Mouse (Mus musculus) left cerebral cortex, postnatal 25 days (tissue): ENCODE results near the gene Amigo1. TPM values are rescaled to one million over a fixed set of nuclear protein-coding genes. Genes with fewer than 3 reads are reported as not detected.

Experiments
- DNase-seq, 2 experiments: peaks; one replicate each; pipeline ENCODE4 v3.0.0; 2022; ENCODE audit warnings: low spot score in 2 of 2, mixed read lengths in 1 of 2
- intact Hi-C: fragments of 180-260 bp; cut with DNase I; formaldehyde crosslinking; loops from one replicate; pipeline ENCODE4 v1.15.1; 2025
- total RNA-seq, 2 experiments: library from RNA; stranded (reverse); gene quantifications; 2 replicates each; pipeline ENCODE4 v1.2.3; 2021

Gene Amigo1
- total RNA-seq, 2 experiments from 2014 or later, result 68.7 to 72.9 TPM

DNA sequence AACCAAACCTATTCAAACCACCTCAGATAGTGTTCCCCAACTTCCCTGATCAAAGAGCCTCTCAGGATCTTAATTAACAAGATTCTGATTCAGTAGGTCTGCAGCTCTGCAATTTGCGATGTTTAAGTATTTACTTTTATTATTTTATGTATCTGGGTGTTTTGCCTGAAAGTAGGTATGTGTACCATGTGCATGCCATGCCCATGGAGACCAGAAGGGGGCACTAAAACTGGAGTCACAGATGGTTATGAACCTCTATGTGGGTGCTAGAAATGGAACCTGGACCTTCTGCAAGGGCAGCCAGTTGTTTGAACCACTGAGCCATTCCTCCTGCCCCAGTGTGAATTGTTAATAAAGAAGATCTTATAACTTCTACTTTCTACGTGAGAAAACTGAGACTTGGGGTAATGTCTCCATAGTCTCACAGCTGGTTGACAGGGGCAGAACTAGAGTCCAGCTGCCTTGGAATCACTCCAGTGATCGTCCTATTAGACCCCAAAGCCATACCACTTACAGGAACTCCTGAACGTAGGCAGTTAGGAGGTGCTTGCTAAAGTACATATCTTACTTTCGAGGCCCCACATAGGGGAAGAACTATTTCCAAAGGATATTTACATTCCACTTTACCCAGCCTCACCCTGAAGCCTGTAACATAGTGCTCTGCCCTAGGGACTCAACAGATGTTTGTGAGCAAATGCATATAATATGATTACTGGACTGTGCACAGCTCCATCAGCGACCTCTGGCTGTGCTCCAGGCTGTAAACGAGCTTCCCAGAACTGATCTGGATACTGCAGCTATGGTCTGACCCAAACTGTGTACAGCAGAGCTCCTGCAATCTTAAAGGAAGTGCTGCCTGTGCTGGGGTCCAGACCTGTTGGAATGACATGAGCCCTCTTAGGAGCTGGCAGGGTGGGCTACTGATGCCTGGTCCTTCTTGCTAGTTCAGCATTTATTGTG lies 7.1 kb upstream of the Amigo1 start:
- DNase-seq, result no peak
- intact Hi-C loops, result no loop called here

DNA sequence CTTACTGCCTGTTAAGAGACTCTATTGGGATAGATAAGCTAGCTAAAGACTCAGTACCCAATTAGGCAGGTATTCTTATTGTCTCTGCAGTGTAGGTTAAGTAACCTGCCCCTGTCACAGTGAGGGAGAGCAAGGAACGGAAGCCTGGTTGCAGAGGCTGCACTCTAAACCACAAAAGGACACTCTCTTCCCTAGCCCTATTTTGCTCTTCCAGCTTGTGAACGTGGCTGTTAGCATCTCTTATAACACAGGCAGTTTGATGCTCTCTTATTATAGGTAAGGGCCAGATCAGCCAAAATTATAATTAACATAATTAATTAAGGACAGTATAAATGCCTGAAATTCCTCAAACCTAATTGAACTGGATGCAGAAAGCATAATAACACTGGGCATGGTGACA lies 5.6 kb upstream of the Amigo1 start:
- intact Hi-C loops, result no loop called here
- no peak for DNase-seq

DNA sequence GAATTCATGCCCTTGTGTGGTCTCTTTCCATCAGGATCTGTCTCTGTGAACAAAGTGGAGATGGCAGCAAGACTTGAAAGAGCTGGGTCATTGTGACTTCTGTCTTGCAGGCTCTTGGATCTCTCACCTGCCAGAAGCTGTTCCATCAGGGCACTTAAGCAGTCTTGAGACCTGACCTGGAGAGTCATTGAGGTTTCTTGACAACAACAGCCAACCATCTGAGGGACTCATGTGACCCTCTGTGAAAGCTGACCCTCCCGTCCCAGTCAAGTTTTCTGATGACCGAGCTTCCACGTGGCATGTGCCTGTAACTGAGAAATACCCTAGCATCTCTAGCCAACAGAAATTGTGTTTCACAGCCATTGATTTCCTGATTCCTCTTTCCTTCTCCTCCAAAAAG lies 1.4 kb upstream of the Amigo1 start:
- intact Hi-C loops, result no loop called here
- no peak for DNase-seq

DNA sequence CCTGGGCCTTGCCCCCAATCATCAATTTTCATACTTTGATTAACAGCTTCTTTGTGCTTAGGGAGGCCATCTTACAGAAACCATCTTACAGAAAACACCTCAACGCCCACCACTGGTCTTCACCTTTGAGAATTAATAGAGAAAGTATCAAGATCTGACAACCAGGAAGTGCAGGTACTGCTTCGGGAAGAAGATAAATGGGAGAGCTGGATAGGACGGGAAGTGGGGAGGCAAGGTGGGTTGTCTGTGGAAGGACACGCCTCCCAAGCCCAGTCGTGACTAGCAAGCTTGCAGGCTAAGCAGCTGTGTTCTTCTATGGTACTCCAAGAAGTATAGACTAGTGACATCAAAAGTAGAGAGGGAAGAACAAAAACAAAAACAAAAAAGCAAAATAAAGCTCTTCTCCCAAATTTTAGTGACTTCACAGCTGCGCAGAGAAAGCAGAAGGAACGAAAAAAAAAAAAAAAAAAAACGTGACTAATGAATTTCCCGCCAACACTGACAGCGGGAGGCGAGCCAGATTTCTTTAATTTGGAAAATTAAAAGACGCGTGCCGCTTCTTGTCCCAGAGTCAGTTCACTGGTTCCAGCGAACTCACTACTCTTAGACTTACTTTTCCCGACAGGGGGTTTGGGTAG lies 556 bp upstream of the Amigo1 start:
- no peak for DNase-seq
- intact Hi-C loops, result no loop called here

DNA sequence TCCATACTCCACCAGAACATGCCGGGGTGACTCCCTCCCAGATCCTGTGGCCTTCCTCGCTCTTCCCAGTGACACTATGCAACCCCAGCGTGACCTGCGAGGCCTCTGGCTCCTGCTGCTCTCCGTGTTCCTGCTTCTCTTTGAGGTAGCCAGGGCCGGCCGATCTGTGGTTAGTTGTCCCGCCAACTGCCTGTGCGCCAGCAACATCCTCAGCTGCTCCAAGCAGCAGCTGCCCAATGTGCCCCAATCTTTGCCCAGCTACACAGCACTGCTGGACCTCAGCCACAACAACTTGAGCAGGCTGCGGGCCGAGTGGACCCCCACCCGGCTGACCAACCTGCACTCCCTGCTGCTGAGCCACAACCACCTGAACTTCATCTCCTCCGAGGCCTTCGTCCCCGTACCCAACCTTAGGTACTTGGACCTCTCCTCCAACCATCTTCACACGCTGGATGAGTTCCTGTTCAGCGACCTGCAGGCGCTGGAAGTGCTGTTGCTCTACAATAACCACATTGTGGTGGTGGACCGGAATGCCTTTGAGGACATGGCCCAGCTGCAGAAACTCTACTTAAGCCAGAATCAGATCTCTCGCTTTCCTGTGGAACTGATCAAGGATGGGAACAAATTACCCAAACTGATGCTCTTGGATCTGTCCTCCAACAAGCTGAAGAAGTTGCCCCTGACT lies 1.1 kb downstream of the Amigo1 start:
- no peak for DNase-seq
- intact Hi-C loops, result no loop called here

DNA sequence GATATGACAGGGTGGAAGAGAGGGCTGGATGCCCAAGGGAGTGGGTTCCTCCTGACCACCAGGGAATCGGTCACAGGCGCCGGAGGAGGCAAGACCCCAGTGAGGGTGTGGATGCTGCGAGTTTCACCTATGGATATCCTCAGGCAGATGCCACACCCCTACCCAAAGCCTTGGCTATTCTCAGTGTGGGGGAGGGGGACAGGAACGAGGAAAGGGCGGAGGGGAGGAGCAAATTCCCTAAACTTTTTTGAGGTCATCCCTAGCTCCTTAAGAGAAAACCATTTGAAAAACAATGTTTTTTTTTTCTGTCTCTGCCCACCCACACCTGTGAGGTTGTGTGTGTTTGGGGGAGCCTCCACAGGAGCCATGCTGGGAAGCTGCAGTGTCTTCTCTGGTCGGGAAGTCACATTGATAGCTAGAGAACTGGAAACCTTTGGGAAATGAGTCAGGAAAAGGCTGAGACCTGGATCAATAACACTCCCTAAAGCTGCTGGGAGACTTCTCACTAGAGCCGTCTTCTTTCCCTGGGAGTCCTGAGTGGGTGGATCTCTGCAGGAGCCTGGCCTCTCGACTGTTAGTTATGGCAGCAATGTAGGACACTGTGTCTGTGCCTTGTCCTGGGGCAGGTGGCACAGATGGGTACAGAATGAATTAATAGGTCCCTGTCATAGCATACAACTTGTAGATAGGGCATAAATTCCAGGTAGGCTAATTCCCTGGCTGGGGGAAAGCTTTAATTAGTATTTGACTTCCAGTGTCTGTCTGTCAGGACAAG lies 2.8 kb downstream of the Amigo1 start:
- no peak for DNase-seq
- intact Hi-C loops, result no loop called here

DNA sequence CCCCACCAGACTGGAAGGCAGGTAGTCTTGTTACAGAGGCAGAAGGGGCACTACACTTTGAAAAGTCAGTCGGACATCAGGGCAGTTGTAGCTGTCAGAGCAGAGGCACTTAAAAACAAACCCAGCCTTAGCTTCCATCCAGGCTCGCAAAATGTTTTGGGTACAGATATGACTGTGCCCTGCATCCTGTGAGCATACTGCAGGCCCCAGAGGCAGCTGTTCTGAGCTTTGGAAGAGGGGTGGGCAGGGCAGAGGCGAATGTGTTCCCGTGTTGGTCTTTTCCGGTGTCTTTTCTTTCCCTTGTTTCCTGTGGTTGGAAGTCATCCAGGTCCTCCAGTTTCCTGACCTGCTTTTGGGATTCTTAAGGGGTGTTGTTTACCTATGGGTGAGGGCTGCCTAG lies 3.8 kb downstream of the Amigo1 start:
- no peak for DNase-seq

DNA sequence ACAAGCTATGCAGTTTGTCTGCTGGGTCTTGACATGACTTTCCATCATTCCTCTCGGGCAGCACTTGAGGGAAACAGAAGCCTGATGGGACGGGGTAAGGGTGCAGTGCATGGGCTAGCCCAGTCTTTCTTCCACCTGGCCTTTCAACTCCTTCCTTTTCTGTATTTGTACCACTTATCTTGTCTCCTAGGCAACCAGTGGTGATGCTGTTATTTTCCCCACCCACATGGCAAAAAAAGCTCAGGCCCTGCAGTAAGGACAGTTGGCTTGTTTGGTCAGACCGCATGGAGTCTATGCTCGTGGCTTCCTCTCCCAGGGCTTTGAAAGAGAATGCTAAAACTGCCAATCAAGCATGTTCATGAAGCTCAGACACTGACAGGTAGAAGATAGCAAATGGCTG lies 7.6 kb downstream of the Amigo1 start:
- DNase-seq, result peak in 1 of 2 experiments; percentile 50
- intact Hi-C loops, result no loop called here

More for the DNA sequence above, 3.8 kb downstream of the Amigo1 start:
- intact Hi-C loops, result no loop called here

DNA sequence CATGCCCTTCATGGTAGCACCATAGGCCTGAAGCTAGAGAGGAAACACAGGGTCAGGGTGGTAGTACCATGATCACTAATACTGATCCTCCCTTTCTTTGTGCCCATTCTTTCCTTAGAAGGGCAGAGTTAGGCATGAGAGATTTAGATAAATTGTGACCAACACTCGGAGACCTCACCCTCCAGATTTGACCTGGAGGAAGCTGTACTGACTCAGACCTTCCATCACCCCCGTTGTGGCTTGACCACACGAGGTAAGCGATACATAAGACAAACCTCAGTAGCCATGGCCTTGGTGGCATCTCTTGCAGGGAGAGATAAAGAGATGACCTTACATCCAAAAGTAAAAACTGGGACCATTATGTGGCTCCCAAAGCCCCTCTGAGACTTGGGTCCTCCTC lies 9.2 kb downstream of the Amigo1 start:
- DNase-seq, result no peak
- intact Hi-C loops, result no loop called here

DNA sequence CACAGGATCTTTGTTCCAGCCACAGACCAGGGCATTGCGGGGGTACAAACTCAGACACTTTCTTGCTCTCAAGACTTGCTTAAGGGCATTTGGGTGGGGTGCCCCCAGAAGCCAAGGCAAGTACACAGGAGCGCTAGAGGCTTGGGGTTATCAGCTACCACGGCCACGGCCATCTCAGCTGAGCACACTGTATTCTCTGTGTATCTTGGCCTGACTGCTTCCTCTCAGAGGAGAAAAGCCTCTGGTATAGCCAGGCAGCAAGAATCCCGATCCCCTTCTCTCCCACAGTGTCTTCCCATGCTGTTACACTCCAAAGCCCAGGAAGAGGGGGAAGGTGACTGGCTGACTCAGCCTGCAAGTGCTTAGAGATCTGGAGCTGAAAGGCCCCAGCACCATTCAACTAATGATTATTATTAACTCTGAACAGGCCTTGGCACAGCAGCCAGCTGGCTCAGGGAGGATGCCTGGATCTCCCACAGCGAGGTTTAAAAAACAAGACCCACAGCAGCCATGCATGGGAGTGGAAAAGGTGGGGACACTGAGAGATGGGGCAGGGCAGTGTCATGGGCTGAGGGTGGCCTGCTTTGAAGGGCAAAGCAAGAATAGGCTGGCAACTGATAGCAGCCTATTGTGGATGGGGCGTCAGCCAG lies 9.9 kb downstream of the Amigo1 start:
- DNase-seq, result peak in 1 of 2 experiments; percentile 76
- intact Hi-C loops, result no loop called here

DNA sequence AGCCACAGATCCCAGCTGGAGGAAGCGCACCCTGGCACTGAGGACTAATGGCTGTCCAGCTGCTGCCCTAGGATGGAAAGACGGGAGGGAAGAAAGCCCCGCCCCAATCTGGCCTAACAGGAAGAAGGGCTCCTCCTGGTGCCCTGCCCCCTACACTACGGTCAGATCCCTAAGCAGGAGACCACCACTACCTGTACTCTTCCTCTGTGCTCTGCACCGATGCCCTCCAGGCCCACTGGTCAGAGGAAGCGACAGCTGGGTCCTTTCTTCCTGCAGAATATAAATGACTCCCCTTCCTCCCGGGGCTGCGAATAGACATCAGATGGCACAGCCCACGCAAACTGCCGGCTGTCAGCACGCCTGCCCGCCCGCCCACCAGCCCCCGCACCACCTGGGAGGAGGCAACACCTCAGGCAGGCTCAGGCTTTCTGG lies 10.9 kb downstream of the Amigo1 start:
- DNase-seq, result peak; percentile 82 to 91
- intact Hi-C loops, result loop anchor here (1.0 kb wide), 1 partner anchor 13 kb away; the partner anchor contains the start of gene Atxn7l2

DNA sequence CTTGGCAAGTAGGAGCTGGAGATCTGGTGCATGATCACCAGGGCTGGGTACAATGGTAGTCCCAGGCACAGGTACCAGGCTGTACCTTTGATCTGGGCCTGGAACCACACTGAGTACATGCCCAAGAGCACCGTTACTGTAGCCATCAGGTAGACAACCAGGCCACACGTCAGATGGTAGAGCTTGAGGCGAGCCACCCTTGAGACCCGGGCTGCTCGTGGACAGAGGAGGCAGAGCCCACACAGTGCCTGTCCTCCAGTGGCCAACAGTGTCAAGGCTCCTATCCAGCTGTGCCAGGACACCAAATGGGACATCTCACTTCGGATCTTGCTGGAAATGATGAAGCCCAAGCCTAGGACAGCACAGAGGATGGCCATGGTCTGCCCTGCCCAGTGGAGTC lies 13.1 kb downstream of the Amigo1 start:
- intact Hi-C loops, result no loop called here
- DNase-seq, result no peak

DNA sequence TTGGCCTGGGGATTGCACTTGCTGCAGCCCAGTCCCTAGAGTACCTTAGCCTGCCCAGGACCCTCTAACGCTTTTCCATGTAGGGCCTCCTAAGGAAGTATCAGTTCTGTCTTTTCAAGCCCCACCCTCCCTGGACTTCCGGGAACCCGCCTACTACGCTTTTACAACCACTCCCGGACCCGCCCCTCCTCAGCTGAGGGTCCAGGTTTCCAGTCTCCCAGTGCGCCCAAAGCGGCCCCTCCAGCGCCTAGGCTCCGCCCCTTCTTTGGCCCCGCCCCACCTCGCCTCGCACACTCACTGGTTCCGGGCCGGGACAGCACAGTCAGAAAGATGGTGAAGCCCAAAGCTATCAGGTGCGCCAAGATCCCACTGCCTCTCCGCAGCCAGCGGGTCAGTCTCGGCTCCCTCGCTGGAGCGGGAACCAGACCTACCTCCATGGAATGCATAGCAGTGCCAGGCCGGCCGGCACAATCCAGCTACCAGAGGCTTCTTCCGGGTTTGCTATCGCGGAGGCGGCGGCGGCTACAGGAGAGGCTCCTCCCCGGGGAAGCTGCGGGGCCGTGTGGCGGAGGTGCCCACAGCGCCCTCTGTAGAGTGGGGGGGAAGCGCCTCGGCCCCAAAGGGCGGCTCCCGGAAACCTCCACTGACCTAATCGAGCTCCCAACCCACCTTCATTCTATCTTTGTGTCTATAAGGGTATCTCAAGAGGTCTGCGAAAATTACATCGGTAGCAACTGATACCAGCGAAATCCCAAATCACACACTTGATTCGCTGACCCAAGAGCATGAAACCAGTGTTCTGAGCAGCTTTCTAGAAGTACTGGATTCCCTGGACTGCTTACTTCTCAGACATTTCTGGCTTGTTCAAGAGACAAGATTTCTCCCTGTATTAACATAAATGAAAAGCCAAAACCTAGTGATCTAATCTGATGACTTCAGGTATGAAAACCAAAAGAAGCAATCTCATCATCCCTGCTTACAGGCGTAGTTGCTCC lies 14.5 kb downstream of the Amigo1 start, which contains the start of gene Cyb561d1:
Gene Cyb561d1, minus strand, starts transcription at position 884 of the 995 bp plus-strand sequence.
- DNase-seq, result peak; percentile 88 to 90
- intact Hi-C loops, result no loop called here

DNA sequence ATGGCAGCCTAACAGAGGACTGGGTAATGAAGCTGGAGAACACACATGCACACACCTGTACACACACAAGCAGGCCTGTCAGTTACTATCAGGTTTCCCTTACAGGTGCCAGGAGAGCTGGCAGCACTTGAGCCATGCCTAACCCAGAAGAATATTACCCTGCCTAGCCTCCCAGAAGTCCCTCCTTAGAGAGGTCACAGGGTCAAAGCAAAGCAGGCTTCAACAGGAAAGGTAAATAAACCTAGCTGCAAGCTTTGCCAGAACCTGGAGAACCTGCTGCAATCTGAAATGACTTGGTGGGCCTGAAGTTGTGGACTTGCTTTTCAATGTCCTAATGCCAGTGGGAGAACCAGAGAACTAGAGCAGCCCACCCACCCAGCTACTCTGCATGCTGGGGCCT lies 16.4 kb downstream of the Amigo1 start:
- no peak for DNase-seq
- intact Hi-C loops, result no loop called here

DNA sequence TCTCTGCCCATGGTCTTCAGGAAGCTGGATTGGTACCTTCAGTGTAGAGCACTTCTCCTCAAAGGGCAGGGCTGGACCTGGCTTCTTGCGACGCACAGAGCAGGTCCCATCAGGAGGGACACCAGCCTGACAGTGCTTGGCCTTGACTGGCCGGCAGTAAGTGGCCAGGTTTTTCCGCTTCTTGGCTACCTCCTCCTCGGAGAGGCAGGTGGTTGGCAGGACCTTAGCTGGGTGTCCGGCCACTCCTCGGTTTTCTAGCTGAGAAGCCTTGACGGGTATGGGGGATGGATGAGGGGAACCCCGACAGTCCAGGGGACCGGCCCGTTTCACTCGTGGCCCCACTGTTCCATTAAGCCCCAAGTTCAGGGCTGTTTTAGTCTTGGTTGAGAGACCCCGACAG lies 17.1 kb downstream of the Amigo1 start:
- intact Hi-C loops, result no loop called here
- no peak for DNase-seq

DNA sequence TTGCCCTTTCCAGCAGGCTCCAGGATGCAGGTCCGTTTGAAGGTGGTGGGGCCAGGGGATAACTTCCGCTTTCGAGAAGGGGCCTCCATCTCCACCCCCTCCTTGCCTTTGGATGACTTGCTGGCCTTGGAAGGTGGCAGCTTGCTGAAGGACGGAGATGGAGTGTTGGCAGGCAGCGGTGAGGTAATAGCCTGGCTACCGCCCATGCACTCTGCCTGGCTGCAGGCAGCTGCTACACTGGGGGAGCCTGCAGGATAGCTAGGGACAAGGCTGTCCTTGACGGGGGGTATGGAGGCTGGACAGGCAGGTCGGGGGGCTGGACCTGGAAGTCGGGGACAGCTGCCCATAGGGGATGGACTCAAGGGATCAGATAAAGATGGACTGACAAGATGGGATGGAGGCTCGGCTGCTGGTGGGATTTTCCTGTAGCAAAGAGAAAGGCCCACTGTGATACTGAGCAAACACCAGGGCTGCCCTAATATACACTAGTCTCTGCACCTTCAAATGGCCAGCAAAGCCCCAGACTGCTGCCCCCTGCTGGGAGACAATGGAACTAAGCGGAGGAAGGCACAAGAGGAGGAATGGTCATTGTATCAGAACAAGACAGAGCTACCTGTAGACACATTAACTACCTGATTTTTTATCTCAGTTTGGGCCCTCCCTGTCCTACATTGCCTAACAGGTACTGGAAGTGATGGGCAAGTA lies 17.6 kb downstream of the Amigo1 start:
- DNase-seq, result peak; percentile 73 to 86
- intact Hi-C loops, result loop anchor here (2.0 kb wide), 1 partner anchor 39 kb away; no protein-coding TSS in a partner anchor

DNA sequence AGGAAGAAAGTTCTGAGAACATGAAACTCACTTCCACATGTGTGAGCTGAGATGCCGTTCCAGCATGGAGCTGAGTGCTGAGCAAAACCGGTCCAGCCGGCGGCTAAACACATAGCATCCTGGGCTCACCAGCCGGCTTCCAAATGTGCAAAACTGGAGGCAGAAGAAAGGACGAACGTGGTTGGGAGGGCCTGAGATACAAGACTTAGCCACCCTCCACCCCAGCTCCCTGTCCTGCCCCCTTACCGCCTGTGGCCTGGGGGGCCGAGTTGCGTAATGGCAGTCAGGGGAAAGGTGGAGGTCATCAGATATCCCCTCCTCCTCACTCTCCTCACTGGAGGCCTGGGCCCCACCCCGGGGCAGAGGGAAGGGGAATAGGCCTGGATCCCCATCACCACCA lies 18.3 kb downstream of the Amigo1 start:
- no peak for DNase-seq
- intact Hi-C loops, result loop anchor here (2.0 kb wide), 1 partner anchor 40 kb away; no protein-coding TSS in a partner anchor
